Mouse (Mus musculus) kidney, adult 2 months (tissue): Measurements from ENCODE around the gene Atg5.

Source experiments
- CTCF ChIP-seq: fragments of 200-500 bp; conservative IDR thresholded peaks from 2 replicates; pipeline ENCODE4 v1.5.1; 2011; ENCODE audit warnings: low read depth, mild to moderate bottlenecking, control low read depth, low read length, moderate library complexity, mixed read lengths; ENCODE audit not compliant: insufficient read depth, insufficient read length
- POLR2A ChIP-seq: fragments of 200-500 bp; IDR thresholded peaks from one replicate; pipeline ENCODE4 v1.6.1; 2011; ENCODE audit warnings: low read depth, low read length, control low read depth

DNA sequence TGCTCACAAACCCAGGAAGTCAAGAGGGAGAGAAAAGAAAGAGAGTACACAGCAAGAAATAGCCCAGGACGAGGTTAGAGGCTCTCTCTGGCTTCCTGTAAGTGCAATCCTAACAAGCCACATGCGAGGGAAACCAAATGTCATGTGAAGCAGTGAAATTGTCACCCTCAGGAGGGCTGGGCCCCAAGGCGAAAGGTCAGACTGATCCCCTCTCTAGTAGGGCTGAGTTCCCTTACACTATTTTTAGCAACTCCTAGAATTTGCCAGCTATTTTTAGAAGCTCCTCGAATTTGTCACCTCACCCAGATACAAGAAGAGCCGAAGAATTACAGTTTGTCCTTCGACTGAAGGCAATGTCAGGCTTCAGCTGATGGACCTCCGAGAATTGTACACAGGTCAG lies 135.3 kb downstream of the Atg5 start:
- TF ChIP-seq CTCF (no peak), POLR2A (no peak)
